Mouse (Mus musculus): ENCODE results near the gene Arhgap27. TPM values are rescaled to one million over a fixed set of nuclear protein-coding genes. Genes with fewer than 3 reads are reported as not detected.

Gene Arhgap27
- total RNA-seq, 4 experiments from 2014 or later = 17.6 to 21.1 (median 19.1) TPM

GRCm38 (mm10) chr11:103381505-103381904 is 18.0 kb upstream of the Arhgap27 start:
- no peak for DNase-seq (ENCODE audit: low spot score in 2 of 2)

DNA sequence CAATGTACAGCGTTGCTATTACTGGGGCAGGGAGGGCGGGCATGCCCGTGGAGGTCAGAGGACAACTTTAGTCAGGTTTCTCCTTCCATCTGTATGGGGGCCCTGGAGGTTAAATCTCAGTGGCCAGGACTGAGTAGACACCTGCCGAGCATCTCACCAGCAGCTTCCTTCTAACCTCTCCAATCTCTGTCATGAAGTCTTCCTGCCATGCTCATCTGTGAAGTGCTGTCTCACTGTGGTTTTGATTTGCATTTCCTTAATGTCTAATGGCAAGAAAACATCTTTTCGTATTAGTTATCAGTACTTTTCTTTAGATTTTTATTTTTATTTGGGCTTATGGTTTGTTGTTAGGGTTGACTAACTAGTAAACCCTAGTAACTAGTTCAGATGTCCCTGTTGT is 17.0 kb upstream of the Arhgap27 start:
- DNase-seq (ENCODE audit: low spot score in 2 of 2) = no peak

DNA sequence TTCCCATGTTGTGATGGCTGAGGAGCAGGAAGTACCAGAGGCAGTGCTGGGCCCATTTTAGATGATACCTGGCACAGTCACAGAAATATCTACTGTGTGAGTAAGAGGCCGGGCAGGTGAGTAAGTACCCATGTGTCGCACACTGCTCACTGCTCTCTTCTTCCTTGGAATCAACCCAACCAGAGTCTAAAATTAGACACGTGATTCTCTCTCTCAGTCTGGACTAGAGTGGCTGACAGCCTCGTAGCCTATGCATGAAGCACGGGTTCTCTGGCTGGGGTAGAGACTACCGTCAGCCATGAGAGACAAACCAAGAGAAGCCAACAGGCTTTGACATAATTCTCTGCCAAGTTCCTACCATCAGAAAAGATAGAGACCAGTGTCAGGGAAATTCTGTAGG is 14.8 kb upstream of the Arhgap27 start:
- no peak for DNase-seq (ENCODE audit: low spot score in 2 of 2)

- no peak for DNase-seq (ENCODE audit: low spot score in 2 of 2)
Measured at GRCm38 (mm10) chr11:103375772-103376171, 12.3 kb upstream of the Arhgap27 start.

GRCm38 (mm10) chr11:103375258-103375657 is 11.8 kb upstream of the Arhgap27 start:
- no peak for DNase-seq (ENCODE audit: low spot score in 2 of 2)

DNA sequence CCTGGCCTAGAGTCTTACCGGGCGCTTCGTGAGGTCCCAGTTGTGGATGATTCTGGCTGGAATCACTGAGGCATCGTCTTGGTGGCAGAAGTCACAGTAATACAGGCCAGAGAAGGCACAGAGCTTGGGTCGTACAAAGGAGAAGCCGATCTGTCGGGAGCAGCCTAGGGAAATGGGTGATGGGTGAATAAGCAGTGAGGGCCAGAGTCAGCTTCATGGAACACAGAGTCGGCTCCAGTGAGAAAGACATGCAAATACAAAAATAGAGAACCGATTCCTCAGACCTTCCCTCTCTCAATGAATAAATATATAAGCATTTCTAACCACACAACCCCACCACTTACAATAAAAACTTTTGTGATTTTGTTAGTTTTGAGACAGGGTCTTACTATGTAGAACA is 10.4 kb upstream of the Arhgap27 start:
- no peak for DNase-seq (ENCODE audit: low spot score in 2 of 2)

DNA sequence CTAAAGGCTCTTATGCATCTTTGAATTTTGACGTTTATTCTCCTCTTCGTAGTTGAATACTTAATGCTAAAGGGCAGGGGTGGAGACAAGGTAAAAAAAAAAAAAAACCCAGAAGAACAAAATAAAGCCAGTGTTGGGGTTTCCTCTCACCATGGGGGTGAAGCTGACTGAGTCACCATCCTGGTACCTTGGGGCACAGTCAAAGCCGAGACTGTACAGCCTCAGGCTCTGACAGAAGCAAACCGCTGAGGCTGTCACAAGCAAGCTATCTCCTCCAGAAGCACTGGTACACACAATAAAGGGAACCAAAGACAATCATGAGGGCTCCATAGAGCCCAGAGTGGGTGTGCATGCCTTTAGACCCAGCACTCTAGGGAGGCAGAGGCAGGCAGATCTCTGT is 9.1 kb upstream of the Arhgap27 start:
- no peak for DNase-seq (ENCODE audit: low spot score in 2 of 2)

DNA sequence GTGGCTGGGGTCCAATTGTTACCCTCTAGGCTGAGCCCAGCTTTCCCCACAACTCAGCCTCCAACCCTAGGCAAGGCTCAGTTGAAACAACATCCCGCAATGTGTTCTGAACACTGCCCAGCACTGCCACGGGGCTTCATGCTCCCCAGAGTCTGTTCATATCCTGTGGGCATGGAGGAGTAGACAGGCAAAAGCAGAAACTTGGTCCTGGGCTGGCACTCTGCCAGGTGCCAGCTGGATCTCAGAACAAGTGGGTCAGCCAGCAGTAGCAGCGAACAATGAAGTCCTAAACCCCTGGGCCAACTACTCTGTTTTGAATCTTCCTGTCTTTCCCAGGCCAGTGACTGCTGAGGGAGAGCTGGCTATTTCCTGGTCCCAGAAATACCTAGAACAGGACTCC is 8.6 kb upstream of the Arhgap27 start:
- no peak for DNase-seq (ENCODE audit: low spot score in 2 of 2)

GRCm38 (mm10) chr11:103371222-103371539 is 7.7 kb upstream of the Arhgap27 start:
- DNase-seq (ENCODE audit: low spot score in 2 of 2) = no peak

DNA sequence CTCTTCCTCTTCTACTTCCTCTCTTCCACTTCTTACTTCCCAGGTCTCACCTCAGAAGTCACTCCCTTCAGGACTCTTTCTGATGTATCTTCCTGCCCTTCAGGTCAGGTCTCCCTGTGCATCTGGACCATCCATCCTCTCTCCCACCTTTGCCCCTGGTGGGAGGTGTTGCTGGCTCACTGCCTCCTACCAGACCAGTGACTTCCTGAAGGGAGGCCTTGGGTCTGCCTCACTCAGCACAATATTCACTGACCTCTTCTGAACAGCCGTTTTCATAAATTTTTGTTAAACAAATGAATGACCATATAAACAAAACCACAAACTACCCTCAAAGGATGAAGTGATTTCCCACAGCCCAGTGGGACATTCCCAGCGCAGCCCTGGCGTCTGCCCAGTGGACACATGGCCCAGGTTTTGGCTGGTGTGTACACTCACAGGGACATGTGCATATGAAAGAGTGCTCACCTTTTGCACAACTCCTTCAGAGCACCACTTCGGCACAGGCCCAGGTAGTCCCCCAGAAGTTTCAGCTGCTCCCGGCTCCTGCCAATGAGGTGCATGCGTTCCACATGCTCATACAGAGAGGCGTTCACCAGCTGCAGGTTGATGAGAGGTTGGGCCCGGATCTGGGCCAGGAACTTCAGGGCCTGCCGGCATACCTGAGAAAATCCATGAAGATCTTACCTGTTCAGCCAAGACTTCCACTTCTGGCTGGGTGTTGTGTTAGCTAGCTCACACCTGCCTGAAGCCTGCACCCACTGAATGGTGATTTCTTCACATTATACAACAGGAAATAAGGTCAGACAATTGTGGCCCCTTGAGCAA is 7.1 kb upstream of the Arhgap27 start:
- no peak for DNase-seq (ENCODE audit: low spot score in 2 of 2)

DNA sequence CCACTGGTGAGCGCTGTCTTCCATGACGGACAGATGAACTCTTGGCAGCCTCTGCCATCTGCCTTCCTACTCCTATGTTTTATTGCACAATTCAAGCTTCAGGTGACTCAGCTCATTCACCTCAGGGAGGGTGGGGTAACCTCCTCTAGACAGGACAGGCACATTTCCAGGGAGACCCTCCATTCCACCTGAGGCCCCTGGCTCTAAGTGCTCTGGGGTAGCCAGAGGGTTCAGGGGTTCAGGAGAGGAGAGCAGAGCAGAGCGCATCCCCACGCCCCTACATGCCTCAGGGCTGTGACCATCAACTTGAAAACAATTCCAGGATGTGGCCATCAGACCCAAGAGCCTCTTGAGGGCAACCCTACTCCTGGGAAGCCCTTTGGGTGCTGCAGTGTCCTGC is 2.0 kb upstream of the Arhgap27 start:
- no peak for DNase-seq (ENCODE audit: low spot score in 2 of 2)

DNA sequence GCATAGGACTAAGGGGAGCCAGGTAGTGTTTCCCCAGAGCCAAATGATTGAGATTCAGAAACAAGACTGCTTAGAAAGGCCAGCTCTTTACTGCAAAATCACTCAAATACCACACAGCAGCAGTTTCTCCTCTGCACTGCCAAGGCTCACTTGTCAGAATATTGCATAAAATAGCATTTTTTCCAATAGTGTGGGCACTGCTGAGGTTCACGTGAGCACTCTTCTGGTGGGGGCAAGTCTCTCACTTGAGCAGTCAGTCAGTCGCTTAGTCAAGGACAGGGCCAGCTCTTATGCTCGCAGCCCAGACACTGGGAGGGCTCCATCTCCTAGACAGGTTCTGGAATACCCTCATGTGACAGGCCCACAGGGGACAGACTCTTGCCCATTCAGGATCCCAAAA is 1.5 kb upstream of the Arhgap27 start:
- DNase-seq (ENCODE audit: low spot score in 2 of 2) = no peak

DNA sequence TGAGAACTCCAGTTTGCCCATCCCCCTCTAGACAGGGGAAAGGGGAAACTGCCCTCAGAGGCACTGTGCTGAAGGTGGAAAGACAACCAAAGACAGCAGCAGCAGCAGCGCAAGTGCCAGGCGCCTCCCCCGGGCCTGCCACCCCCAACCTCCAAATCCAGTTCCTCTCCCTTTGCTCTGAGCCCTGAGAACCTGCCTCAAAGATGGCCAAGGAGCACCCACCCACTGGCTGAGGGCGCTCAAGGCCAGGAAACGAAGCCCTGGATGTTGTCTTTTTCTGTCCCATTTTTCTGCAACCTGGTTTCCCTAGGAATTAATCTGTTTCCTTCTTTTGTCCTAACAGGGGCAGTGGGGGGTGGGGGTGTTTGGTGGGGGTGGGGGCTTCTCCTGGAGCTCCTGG is 843 bp upstream of the Arhgap27 start:
- DNase-seq (ENCODE audit: low spot score in 2 of 2) = no peak

- DNase-seq (ENCODE audit: low spot score in 2 of 2) = no peak
Measured at GRCm38 (mm10) chr11:103362521-103363181, 841 bp downstream of the Arhgap27 start.

GRCm38 (mm10) chr11:103362054-103362432 is 1.4 kb downstream of the Arhgap27 start:
- DNase-seq (ENCODE audit: low spot score in 2 of 2) = no peak

DNA sequence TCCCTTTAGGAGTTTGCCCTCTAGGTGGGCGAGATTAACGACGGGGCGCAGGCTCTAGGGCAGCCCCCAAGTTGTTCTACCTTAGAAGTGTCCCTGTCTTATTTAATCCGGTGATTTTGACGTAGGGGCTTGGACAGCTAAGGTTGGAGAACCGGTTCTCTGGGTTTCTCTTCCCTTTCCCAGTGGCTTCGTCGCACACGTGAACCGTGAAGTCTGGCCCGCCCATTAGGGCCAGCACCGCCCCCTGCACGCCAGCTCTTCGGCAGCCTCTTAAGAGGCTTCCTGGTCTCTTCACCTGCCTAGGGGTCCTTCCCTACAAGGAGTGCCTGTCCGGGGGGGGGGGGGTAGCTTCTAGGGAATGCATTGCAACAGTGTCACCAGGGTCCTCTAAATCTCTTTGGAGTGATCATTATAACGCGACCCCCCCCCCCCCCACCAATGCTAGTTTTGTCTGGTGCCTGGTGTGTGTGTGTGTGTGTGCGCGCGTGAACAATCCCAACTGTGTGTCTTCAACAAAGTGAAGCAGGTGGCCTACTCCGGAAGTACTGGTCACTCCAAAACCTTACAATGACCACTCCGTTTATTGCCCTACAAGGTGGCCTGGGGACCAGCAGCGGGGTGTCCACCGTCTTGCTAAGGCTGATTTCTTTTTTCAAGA is 2.0 kb downstream of the Arhgap27 start:
- no peak for DNase-seq (ENCODE audit: low spot score in 2 of 2)

GRCm38 (mm10) chr11:103360661-103361081 is 2.8 kb downstream of the Arhgap27 start:
- no peak for DNase-seq (ENCODE audit: low spot score in 2 of 2)

DNA sequence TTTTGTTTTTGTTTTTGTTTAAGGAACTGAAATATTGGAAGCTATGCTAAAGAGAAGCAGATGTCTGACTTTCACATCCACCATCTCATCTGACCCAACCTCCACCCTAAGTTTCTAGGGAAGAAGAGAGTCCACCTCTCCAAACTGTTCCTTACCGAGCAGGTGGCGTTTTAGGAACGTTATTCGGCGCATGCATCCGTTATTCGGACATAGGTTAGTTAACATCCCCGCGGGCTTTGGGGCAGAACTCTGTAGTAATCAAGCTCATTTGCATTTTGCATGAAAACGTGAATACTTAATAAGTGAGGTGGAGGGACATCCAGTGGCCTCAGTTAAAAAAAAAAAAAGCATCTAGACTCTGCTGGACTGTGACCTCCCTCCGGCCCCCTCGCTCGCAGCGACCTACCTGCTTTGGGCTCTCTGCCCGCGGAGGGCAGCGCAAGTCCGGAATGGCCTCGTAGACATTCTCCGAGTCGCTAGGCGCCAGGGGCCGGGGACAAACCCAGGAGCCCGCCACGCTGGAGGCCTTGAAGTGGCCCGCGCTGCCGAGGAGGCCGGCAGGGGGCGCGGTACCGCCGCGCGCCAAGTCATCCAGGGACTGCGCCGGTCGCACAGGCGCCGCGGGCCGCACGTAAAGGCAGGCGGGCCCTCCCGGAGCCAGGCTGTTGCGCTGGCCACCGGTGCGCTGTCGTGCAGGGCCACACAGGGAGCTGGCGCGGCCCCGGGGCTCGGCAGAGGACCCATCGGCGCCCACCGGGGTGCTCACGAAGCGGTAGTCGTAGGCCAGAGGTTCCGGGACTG is 3.5 kb downstream of the Arhgap27 start:
- peak; percentile 62 to 63 for DNase-seq (ENCODE audit: low spot score in 2 of 2)

GRCm38 (mm10) chr11:103359122-103359521 is 4.4 kb downstream of the Arhgap27 start:
- DNase-seq (ENCODE audit: low spot score in 2 of 2) = peak in 1 of 2 experiments; percentile 46

GRCm38 (mm10) chr11:103358316-103358715 is 5.2 kb downstream of the Arhgap27 start:
- no peak for DNase-seq (ENCODE audit: low spot score in 2 of 2)

DNA sequence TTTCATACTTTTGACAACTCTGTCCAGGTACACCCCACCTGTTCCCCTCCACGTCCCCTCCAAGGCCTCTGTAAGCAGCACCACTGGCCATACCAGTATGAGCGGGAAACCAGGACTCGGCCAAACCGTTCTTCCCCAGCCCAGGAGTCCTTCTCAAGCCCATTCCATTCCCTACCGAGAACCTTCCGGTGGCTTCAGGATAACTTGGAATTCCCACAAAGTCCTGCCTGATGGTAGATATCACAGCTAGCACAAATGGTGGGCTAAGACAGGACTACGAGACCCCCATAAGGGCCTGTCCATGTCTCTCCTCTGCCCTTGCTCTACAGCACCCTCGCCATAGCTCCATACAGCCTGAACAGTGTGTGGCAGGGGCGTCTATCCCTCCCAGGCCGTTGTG is 5.8 kb downstream of the Arhgap27 start:
- DNase-seq (ENCODE audit: low spot score in 2 of 2) = no peak
